Mouse (Mus musculus) lung, postnatal 0 days (tissue): ENCODE measurements around the gene Ppfia4.
"Not testable (repeated sequence)": the region's sequence is repeated elsewhere in the genome, so short reads cannot be mapped to it uniquely, and the experiment has no call there.

Experiments
- CTCF ChIP-seq: IDR thresholded peaks from 2 replicates; pipeline ENCODE4 v1.5.1; 2016; ENCODE audit warnings: antibody characterized with exemption, mild to moderate bottlenecking
- EP300 ChIP-seq: IDR thresholded peaks from 2 replicates; pipeline ENCODE4 v1.6.1; 2016; ENCODE audit warnings: antibody characterized with exemption, mild to moderate bottlenecking, control low read depth

DNA sequence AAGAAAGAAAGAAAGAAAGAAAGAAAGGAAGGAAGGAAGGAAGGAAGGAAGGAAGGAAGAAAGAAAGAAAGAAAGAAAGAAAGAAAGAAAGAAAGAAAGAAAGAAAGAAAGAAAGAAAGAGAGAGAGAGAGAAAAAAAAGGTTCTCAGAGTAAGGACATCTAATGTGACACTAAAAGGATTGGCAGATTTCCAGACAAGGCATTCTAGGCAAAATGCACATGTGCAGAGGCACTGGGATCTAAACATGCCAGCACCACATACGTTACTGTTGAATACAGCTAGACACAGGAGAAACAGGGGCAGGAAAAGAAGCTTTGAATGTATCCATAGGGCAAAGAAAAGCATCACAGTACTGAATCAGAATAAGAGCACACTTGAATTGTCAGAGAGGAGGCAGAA lies 83.0 kb downstream of the Ppfia4 start:
- not testable (repeated sequence) for TF ChIP-seq CTCF, EP300
